Mouse (Mus musculus): Measurements from ENCODE around the gene Txnl4b.
A peak's percentile ranks its signal among the peaks of the same experiment; 100 is the strongest.

The Txnl4b gene

GRCm38 (mm10) chr8:109606725-109607124 is 41.0 kb downstream of the Txnl4b start:
- no peak for DNase-seq

GRCm38 (mm10) chr8:109607650-109608049 is 42.0 kb downstream of the Txnl4b start:
- no peak for DNase-seq

DNA sequence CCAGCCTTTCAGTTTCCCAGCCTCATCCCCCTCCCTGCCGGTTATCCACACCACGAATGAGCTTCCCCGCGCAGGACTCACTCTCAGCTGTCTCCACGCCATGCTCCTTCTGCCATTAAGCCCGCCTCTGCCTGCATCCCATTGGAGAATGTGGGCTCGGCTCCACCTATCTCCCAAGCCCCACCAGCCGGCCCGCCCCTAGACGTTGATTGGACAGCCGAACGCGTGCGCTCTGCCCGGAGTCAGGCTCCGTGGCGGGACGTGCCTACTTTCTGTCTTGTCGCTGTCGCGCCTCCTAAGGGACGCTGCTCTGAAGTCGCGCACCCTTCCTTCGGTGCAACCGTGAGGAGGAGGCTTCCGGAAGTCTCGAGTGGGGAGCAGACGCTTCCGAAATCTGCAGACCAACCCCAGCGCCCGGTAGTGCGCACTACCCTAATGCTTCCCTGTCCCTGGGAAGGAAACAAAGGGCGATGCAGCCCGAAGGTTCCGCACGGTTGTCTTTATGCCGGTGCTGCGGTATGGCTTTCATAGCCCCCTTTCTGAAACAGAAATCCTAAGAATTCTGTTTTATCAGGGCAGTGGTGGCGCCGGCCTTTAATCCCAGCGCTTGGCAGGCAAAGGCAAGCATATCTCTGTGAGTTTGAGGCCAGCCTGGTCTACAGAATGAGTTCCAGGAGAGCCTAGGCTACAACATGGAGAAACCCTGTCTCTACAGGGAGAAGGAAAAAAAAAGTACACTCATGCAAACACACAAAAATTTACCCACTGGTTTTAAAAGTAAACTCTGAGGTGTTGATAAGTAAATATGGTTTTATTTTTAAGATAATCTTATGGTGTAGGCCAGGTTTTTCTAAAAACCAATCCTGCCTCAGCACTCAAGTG is 42.8 kb downstream of the Txnl4b start, which contains the start of gene Dhodh:
Dhodh (minus strand) TSS at position 403 of the 882 bp plus-strand sequence.
- peak; percentile 96 for DNase-seq

GRCm38 (mm10) chr8:109609153-109609502 is 43.4 kb downstream of the Txnl4b start:
- DNase-seq = peak; percentile 32

GRCm38 (mm10) chr8:109614243-109615210 is 48.8 kb downstream of the Txnl4b start, which contains the start of gene Pkd1l3:
TSS of gene Pkd1l3 (plus strand) at chr8:109614517.
- DNase-seq = no peak

DNA sequence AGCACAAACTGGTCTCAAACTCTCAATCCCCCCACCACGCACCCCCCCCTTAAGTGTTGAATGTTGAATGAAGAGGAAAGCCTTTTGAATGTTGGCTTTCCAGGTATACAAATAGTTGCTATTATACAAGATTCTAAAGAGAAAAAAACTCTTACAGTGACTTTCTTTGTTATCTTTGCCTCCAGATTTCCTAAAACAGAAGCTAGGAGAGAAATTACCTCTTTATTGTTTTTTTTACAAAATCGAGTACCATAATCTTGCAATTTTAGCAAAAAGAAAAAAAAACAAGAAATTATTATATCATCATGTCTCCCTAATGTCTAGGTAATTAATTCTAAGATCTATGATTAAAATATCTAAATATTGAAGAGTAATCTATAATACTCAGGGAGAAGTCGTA is 49.9 kb downstream of the Txnl4b start:
- DNase-seq = no peak

Measured in kidney, adult 18-20 months (tissue).